Mouse (Mus musculus) heart, postnatal 0 days (tissue): ENCODE measurements around the gene Cldn10. TPM values are rescaled to one million over a fixed set of nuclear protein-coding genes. Genes with fewer than 3 reads are reported as not detected.

Experiments used
- ATAC-seq: fragments of 200-750 bp; cut with Nextera tagmentation; 2 replicates; pipeline ENCODE4 v1.8.0; 2017; ENCODE audit warnings: low read depth, moderate number of reproducible peaks, moderate library complexity; ENCODE audit not compliant: insufficient read depth
- DNase-seq: peaks from one replicate; pipeline ENCODE4 v3.0.0-alpha.2; 2016; ENCODE audit warnings: low spot score
- H3K27ac ChIP-seq: fragments of 300-500 bp; sonication (generic); 2 replicates; pipeline ENCODE4 v1.5.1; 2014; ENCODE audit warnings: low read depth, mild to moderate bottlenecking
- H3K27me3 ChIP-seq: fragments of 300-500 bp; sonication (generic); 2 replicates; pipeline ENCODE4 v1.6.1; 2014; ENCODE audit warnings: low read length, mixed read lengths; ENCODE audit not compliant: control insufficient read depth, insufficient read depth
- H3K36me3 ChIP-seq: fragments of 300-500 bp; sonication (generic); replicated peaks from 2 replicates; pipeline ENCODE4 v1.6.1; 2014; ENCODE audit warnings: low read length, mixed read lengths; ENCODE audit not compliant: control insufficient read depth, insufficient read depth
- H3K4me1 ChIP-seq: fragments of 300-500 bp; sonication (generic); 2 replicates; pipeline ENCODE4 v1.6.1; 2014; ENCODE audit warnings: antibody characterized with exemption; ENCODE audit not compliant: control insufficient read depth, insufficient read depth
- H3K4me2 ChIP-seq: fragments of 300-500 bp; sonication (generic); 2 replicates; pipeline ENCODE4 v1.6.1; 2014; ENCODE audit warnings: low read depth, mild to moderate bottlenecking, low read length, moderate library complexity
- H3K4me3 ChIP-seq: fragments of 300-500 bp; sonication (generic); 2 replicates; pipeline ENCODE4 v1.5.1; 2014; ENCODE audit warnings: low read depth, low read length
- H3K9ac ChIP-seq: fragments of 300-500 bp; sonication (generic); replicated peaks from 2 replicates; pipeline ENCODE4 v1.6.1; 2014; ENCODE audit warnings: low read depth, low read length, mixed read lengths
- H3K9me3 ChIP-seq: fragments of 300-500 bp; sonication (generic); replicated peaks from 2 replicates; pipeline ENCODE4 v1.6.1; 2016; ENCODE audit warnings: low read length; ENCODE audit not compliant: control insufficient read depth
- CTCF ChIP-seq: IDR thresholded peaks from 2 replicates; pipeline ENCODE4 v1.5.1; 2016; ENCODE audit warnings: antibody characterized with exemption, control low read depth, low read depth
- EP300 ChIP-seq: IDR thresholded peaks from 2 replicates; pipeline ENCODE4 v1.6.1; 2016; ENCODE audit warnings: antibody characterized with exemption, low read depth
- WGBS: fragments of 180-500 bp; shearing (Covaris S2); extraction: QIAGEN DNeasy Blood & Tissue Kit; methylation state at CpG from one replicate; pipeline ENCODE4 v1.1.7; 2014; 5-methylcytosine and 5-hydroxymethylcytosine counted together
- polyA plus RNA-seq: library from polyadenylated mRNA; unstranded; fragments of >200 nt; fragmentation: Nextera tagmentation; extraction: Ambion mirVana; gene quantifications from 2 replicates; pipeline ENCODE4 v1.2.1, GENCODE M21; 2015
- total RNA-seq: library from RNA; depleted of rRNA; stranded (reverse); fragments of >200 nt; gene quantifications from 2 replicates; pipeline ENCODE4 v1.2.3, GENCODE M21; 2014; ENCODE audit warnings: low replicate concordance

The Cldn10 gene
- total and polyA plus RNA-seq, 2 experiments from 2014 or later: 0.15 to 1.7 TPM

- Histone ChIP-seq H3K9me3 (no peaks in the 10 kb centered on the region), H3K4me3 (no peak overlapping the region), H3K27me3 (no peaks in the 10 kb centered on the region), H3K9ac (no peak overlapping the region), H3K36me3 (no peaks in the 10 kb centered on the region), H3K4me2 (no peak overlapping the region), H3K27ac (no peak overlapping the region), H3K4me1 (no peaks in the 10 kb centered on the region)
- DNase-seq (no peak), ATAC-seq (no peak)
- 75% methylated on average over 12 of the region's 12 CpGs for WGBS
- no peak for TF ChIP-seq EP300
- TF ChIP-seq CTCF: peak; percentile 57
Measured at GRCm38 (mm10) chr14:118774507-118775428, 12.9 kb upstream of the Cldn10 start.

- WGBS: 94% methylated on average over 1 of the region's 1 CpGs
- TF ChIP-seq EP300: no peak
- TF ChIP-seq CTCF: no peak
- DNase-seq: no peak
- Histone ChIP-seq H3K4me1 (no peaks in the 10 kb centered on the region), H3K9me3 (no peaks in the 10 kb centered on the region), H3K9ac (no peak overlapping the region), H3K4me3 (no peak overlapping the region), H3K27ac (no peak overlapping the region), H3K27me3 (no peaks in the 10 kb centered on the region), H3K36me3 (no peaks in the 10 kb centered on the region), H3K4me2 (no peak overlapping the region)
- ATAC-seq: no peak
Measured at GRCm38 (mm10) chr14:118775554-118775953, 12.2 kb upstream of the Cldn10 start.

- no peak overlapping the region for H3K4me3 ChIP-seq
- H3K9me3 ChIP-seq: no peaks in the 10 kb centered on the region
- no peak overlapping the region for H3K4me2 ChIP-seq
- no peaks in the 10 kb centered on the region for H3K4me1 ChIP-seq
- no peak for DNase-seq
- no peak overlapping the region for H3K9ac ChIP-seq
- no peaks in the 10 kb centered on the region for H3K27me3 ChIP-seq
- no peak overlapping the region for H3K27ac ChIP-seq
- no peak for ATAC-seq
- TF ChIP-seq EP300 (no peak), CTCF (no peak)
- WGBS: 88% methylated on average over 2 of the region's 2 CpGs
- H3K36me3 ChIP-seq: no peaks in the 10 kb centered on the region
Measured at GRCm38 (mm10) chr14:118776372-118776771, 11.3 kb upstream of the Cldn10 start.

- no peak for ATAC-seq
- no peak overlapping the region for H3K9ac ChIP-seq
- no peaks in the 10 kb centered on the region for H3K27me3 ChIP-seq
- no peak overlapping the region for H3K4me3 ChIP-seq
- no peaks in the 10 kb centered on the region for H3K36me3 ChIP-seq
- H3K4me2 ChIP-seq: no peak overlapping the region
- no peaks in the 10 kb centered on the region for H3K9me3 ChIP-seq
- no peak for DNase-seq
- 54% methylated on average over 4 of the region's 4 CpGs for WGBS
- no peak overlapping the region for H3K27ac ChIP-seq
- no peak for TF ChIP-seq CTCF
- TF ChIP-seq EP300: no peak
- H3K4me1 ChIP-seq: no peaks in the 10 kb centered on the region
Measured at GRCm38 (mm10) chr14:118777478-118777877, 10.2 kb upstream of the Cldn10 start.

GRCm38 (mm10) chr14:118781601-118782000 is 6.1 kb upstream of the Cldn10 start:
- 74% methylated on average over 7 of the region's 7 CpGs for WGBS
- Histone ChIP-seq H3K9me3 (no peaks in the 10 kb centered on the region), H3K4me3 (no peak overlapping the region), H3K4me2 (no peak overlapping the region), H3K27me3 (no peaks in the 10 kb centered on the region), H3K9ac (no peak overlapping the region), H3K4me1 (no peaks in the 10 kb centered on the region), H3K27ac (no peak overlapping the region), H3K36me3 (no peaks in the 10 kb centered on the region)
- ATAC-seq: no peak
- TF ChIP-seq EP300 (no peak), CTCF (no peak)
- DNase-seq: no peak
